Mouse (Mus musculus) heart, postnatal 36 days (tissue): Measurements from ENCODE around the gene Rnf148. TPM values are rescaled to one million over a fixed set of nuclear protein-coding genes. Genes with fewer than 3 reads are reported as not detected.

ENCODE experiments used
- DNase-seq, 2 experiments: peaks; one replicate each; pipeline ENCODE4 v3.0.0; 2021 to 2022
- intact Hi-C: fragments of 180-260 bp; cut with DNase I; formaldehyde crosslinking; loops from one replicate; pipeline ENCODE4 v1.15.1; 2025
- total RNA-seq, 2 experiments: library from RNA; stranded (reverse); gene quantifications; 2 replicates each; pipeline ENCODE4 v1.2.3; 2021

Rnf148 gene
- total RNA-seq, result not detected

GRCm38 (mm10) chr6:23655036-23655435, at the start of gene Rnf148:
Gene Rnf148, minus strand, starts transcription at chr6:23655136.
- intact Hi-C loops, result no loop called here

DNA sequence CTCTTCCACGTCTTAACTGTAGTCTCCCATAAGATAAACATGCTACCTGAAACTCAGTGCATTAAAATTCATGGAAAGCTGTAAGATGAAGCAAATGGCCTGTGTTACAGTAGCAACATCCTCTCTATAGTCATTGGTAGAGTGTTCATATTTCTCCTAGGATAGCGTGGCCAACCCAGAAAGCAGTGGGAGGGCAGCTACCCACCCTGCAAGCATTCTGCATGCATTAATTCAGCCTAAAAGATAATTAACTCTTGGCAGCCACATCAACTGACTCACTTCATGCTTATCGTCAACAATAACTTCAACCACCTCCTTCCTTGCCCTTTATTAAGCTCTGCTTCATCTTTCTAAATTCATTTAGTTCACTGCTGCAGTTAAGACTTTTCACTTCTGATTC, 45.9 kb upstream of the Rnf148 start:
- intact Hi-C loops, result no loop called here
- no peak for DNase-seq

More at GRCm38 (mm10) chr6:23655036-23655435, at the start of gene Rnf148:
- no peak for DNase-seq

DNA sequence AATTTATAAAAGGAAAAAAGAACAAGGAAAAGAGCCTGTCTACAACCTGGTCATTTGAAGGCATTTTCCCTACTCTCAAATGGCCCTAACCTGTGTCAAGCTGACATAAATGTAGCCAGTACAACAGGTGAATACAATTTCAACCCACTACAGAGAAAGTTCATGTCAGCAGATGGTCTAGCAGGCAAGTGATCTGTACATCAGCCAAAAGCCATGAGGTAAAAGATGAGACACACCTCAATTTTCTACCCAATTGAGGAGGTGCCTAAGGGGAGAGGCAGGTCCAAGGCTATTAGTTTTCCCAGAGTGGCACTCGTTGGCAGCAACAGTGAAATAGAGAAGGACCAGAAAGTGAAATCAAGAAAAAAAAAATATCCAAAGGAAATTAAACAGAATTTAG, 23.2 kb upstream of the Rnf148 start:
- intact Hi-C loops, result no loop called here
- no peak for DNase-seq

- no peak for DNase-seq
- intact Hi-C loops, result no loop called here
Measured at GRCm38 (mm10) chr6:23650205-23650604, 4.7 kb downstream of the Rnf148 start, which contains the start of gene Rnf133. Gene Rnf133, minus strand, starts transcription at chr6:23650305.

- intact Hi-C loops, result no loop called here
- no peak for DNase-seq
Measured at GRCm38 (mm10) chr6:23648732-23649131, 6.2 kb downstream of the Rnf148 start.

- intact Hi-C loops, result no loop called here
- DNase-seq, result peak; percentile 22 to 32
Measured at GRCm38 (mm10) chr6:23647627-23648247, 7.2 kb downstream of the Rnf148 start.

GRCm38 (mm10) chr6:23637081-23637480, 17.9 kb downstream of the Rnf148 start:
- DNase-seq, result no peak

GRCm38 (mm10) chr6:23635208-23635607, 19.7 kb downstream of the Rnf148 start:
- intact Hi-C loops, result no loop called here
- DNase-seq, result no peak

More at GRCm38 (mm10) chr6:23637081-23637480, 17.9 kb downstream of the Rnf148 start:
- intact Hi-C loops, result no loop called here

DNA sequence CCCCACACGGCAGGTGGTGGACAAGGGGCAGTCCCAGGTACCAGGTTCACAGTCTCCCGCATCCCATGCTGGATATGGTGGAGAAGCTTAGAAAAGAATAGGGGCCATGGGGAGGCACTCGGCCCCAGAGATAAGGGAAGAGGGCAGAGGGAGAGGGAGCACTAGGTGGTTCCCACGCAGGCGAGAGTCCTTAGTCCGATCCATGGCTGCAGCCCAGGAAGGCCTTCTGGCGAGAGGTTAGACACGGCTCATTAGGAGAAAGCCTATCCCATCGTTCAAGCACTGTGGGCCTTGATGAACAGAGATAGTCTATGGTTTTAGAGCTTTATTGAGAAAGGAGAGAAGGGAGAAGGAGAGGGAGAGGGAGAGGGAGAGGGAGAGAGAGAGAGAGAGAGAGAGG, 20.9 kb downstream of the Rnf148 start:
- intact Hi-C loops, result no loop called here
- DNase-seq, result no peak

DNA sequence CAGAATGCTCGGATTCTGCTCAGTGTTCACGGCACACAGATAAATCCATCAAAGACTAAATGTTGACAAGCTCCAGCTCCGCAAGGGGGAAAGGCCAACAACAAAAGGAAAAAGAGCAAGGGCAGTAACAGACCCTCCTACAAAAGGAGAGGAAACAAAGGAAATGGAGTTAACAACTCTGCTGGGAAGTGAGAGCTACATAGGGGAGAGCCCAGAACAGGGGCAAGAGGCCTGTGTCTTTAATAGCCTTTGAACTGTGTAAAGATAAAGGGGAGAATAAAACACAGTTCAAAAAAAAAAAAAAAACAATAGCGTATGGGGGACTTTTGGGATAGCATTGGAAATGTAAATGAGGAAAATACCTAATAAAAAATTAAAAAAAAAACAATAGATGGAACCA, 24.5 kb downstream of the Rnf148 start:
- DNase-seq, result no peak
- intact Hi-C loops, result no loop called here

Other genes with a start within 250 kb of the Rnf148 start
- not detected for gene Rnf133, start 4.8 kb downstream of the Rnf148 start, total RNA-seq
- gene Cadps2, start 184.3 kb upstream of the Rnf148 start, total RNA-seq, result 1 to 10 TPM; 1.5 to 1.9 TPM